Mouse (Mus musculus) megakaryocyte progenitor cell, adult 5-6 weeks (primary cell): ENCODE measurements around the gene Taf1c. TPM values are rescaled to one million over a fixed set of nuclear protein-coding genes. Genes with fewer than 3 reads are reported as not detected.

Source experiments
- ATAC-seq: replicated peaks from 2 replicates; pipeline ENCODE4 v1.8.0; 2016; ENCODE audit warnings: mild to moderate bottlenecking, moderate TSS enrichment, inconsistent platforms; ENCODE audit not compliant: poor library complexity
- total RNA-seq, 2 experiments: library from RNA; stranded (forward) in 1 of 2; stranded (reverse) in 1 of 2; fragments of 157-497, 149-512 nt in 1 of 2; fragments of 200-1000 nt in 1 of 2; gene quantifications; 2 replicates each; pipeline versions ENCODE4 v1.2.3 to v1.2.4; 2015 to 2017

Taf1c gene
- total RNA-seq, 2 experiments from 2014 or later: 5.5 to 11.5 TPM

DNA sequence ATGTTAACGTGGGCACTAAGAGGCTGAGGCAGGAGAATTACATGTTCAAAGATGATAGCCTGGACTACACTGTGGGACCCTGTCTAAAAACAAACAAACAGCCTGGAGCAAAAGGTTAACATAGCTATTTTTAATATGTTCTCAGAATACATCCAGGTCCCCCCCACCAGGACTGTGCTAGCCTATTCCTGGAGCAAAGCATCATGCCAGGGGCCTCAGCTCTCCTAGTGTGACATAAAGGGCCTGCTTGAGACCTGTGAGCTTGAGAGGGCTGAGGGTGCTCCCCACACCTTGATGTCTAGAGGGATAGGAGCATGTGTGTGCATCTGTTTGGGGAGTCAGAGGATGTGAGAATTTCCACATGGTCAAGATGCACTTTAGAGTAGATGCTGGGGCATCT, 18.7 kb upstream of the Taf1c start:
- no peak for ATAC-seq

- ATAC-seq: no peak
Measured at GRCm38 (mm10) chr8:119623061-119623460, 18.0 kb upstream of the Taf1c start.

- ATAC-seq: no peak
Measured at GRCm38 (mm10) chr8:119622555-119622954, 17.5 kb upstream of the Taf1c start.

- no peak for ATAC-seq
Measured at GRCm38 (mm10) chr8:119620848-119621465, 15.9 kb upstream of the Taf1c start.

- ATAC-seq: no peak
Measured at GRCm38 (mm10) chr8:119620116-119620840, 15.3 kb upstream of the Taf1c start.

GRCm38 (mm10) chr8:119618887-119619286, 13.9 kb upstream of the Taf1c start:
- ATAC-seq: no peak

- ATAC-seq: no peak
Measured at GRCm38 (mm10) chr8:119617586-119617985, 12.6 kb upstream of the Taf1c start.

GRCm38 (mm10) chr8:119616811-119617210, 11.8 kb upstream of the Taf1c start:
- no peak for ATAC-seq

DNA sequence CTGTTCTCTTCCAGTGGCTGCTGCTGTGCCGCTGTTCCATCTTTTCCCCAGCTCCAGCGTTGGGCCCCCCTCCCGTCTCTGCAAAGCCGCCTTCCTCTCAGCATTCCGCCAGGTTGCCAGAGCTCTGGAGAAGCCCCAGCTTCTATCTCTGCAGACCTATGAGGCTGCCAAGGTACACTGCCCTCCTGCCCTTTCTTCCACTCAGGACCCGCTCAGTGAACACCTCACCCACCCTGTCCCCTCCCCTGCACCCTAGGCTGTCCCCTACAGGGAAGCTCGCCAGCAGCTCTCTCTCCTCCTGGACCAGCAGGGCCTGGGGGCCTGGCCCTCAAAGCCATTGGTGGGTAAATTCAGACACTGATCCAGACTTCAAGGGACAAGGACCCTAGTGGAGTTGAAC, 11.3 kb upstream of the Taf1c start:
- ATAC-seq: no peak

DNA sequence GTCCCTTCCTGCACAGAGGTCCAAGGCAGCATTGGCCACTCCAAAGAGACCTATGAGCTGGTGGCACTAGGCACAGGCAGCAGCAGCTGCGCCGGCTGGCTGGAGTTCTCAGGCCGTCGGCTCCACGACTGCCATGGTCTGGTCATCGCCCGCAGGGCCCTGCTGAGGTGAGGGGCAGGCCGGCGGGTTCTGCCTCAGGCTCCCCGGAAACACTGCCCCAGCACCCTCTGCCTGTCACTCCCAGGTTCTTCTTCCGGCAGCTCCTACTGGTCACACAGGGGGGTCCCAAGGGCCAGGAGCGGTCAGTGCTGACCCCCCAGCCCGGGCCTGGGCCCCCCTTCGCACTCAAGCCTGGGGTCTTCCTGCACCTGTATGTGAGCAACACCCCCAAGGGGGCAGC, 10.1 kb upstream of the Taf1c start:
- ATAC-seq: no peak

DNA sequence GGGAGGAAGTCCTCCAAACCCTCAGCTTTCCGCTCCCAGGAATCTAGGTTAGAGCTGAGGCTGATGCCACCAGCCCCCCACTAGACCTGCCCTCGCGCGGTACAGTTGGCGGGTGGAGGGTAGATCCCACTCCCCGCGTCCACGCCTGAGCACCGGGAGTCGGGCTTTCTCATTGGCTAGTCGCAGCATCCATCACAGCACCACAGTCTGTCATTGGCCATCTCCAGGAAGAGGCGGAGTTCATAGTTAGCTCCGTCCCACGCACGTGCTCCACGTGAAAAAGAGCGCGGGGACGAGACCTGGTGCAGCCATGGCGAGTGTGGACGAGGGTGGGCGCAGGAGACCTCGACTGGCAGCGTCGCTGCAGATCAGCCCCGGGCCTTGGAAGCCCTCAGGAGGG, 7.4 kb upstream of the Taf1c start, which contains the start of gene Adad2:
Gene Adad2 (plus strand): TSS at position 277 of the 400 bp plus-strand sequence.
- ATAC-seq: 0 out of 2 replicates have a peak, but pooled peaks have one; percentile 34

GRCm38 (mm10) chr8:119606224-119606623, 1.2 kb upstream of the Taf1c start:
- ATAC-seq: no peak

DNA sequence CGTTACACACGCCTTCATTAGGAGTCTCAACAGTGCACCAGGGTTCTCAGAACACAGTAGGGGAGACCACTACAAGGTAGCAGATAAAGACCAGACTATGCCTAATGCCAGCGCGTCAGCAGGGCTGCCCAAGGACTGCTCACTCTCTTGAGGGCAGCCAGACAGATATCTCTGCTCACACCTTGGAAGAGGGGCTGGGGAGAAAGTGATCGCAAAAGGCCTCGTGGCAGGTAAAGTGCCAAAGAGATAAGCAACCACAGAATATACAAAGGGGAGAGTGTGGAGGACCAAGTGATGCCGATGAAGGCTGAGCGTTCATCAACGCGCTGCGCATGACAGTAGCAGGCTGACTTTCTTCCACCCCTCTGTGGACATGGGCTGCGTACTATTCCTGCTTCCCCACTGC, 621 bp downstream of the Taf1c start:
- peak; percentile 63 for ATAC-seq

GRCm38 (mm10) chr8:119603771-119604170, 1.3 kb downstream of the Taf1c start:
- no peak for ATAC-seq

- no peak for ATAC-seq
Measured at GRCm38 (mm10) chr8:119591456-119591855, 13.6 kb downstream of the Taf1c start.

DNA sequence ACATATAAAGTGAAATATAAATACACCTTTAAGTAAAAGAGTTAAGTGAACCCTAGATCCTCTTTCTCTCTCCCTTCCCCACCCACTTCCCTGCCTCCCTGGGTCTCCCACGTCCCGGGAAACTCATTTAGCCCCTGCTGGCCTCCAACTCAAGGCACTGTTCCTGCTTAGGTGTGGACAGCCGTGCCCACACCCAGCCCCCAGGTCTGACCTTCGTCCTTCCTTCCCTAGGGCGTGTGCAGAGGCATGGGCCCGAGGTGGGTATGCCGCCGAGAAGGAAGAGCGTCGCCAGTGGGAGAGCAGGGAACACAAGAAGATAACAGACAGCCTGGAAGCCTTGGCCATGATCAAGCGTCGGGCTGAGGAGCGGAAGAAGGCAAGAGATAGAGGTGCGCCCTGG, 14.7 kb downstream of the Taf1c start:
- no peak for ATAC-seq

DNA sequence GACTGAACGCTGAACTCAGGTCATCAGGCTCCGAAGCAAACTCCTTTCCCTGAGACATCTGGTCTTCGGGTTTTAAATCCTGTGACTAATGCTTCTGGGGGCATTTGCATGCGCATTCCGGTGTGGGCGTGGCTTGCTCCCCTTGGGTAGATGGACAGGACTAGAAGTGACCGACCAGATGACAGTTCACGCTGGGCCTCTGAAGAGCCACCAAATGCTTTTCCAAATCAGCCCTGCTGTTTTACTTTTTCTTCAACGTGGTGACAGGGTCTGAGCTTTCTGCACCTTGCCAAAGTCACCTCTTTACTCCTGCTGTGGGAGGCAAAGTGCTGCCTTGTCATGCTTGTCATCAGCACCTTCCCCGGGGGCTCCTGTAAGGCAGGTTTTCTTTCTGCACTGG, 16.2 kb downstream of the Taf1c start:
- no peak for ATAC-seq

GRCm38 (mm10) chr8:119588321-119588720, 16.7 kb downstream of the Taf1c start:
- no peak for ATAC-seq

- ATAC-seq: peak; percentile 76
Measured at GRCm38 (mm10) chr8:119585901-119586300, 19.1 kb downstream of the Taf1c start.

DNA sequence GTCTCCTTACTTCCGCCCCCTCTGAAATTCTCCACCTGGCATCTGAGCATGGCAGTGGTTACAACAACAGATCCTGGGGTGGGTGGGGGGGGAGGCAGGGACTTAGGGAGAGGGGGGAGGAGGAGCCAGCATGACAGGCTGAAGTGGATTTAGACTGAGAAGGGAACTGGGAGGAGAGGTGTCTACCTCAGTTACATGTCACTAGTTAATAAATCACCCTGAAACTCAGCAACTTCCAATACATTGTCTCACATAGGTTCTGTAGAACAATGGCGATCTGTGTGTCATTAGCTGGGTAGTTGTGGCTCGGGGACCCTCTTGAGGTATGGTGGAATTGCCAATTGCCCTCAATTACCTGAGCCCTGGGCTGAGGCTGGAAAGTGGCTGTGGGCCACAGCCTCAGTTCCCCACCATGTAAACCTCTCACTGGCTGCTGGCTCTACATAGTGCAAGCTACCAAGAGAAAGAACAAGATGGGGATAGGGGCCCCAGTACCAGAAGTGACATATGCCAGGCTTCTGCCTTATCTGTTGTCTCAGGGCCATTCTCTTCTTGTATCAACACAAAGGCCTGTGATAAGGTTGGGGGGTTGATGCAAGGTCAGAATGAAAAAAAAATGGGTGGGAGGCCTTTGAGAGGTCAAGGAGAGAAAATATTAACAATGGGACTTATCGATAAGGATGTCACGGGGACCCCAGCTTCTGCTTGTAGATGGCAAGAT, 24.4 kb downstream of the Taf1c start:
- ATAC-seq: peak; percentile 32; the same call in 1 of the 2 replicates

- ATAC-seq: no peak
Measured at GRCm38 (mm10) chr8:119579096-119579495, 25.9 kb downstream of the Taf1c start.

DNA sequence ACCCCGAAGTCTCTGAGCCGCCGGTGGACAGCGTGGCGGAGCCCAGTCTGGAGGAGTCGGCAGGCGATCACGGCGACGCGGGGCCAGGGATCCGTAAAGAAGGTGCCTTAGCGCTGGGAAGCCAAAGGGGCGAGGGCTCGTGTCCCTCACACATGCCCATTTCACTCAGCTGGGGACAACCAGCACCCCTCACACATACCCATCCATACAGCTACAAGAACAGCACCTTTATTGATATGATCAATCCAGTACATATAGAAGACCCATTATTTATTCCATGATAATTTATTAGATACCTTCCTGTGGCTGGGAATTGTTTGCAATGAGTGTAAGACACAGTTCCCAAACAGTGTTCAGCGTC, 29.7 kb downstream of the Taf1c start:
- ATAC-seq: no peak
